Mouse (Mus musculus): ENCODE measurements at regions not wholly inside any gene's neighbourhood (a gene's known extent, or its start where the extent isn't known, plus 50 kb on each side); places are given as distances from the start of the nearest gene placed in this dataset.

- no peak for TF ChIP-seq CTCF (IDR thresholded peaks at IDR 0.05; ENCODE audit: low read depth)
- TF ChIP-seq EP300 (IDR thresholded peaks at IDR 0.05; ENCODE audit: low read depth) = no peak
These were observed 120.2 kb upstream of the Atp2b1 start for GRCm38 (mm10) chr10:98793926-98794536.

Measured in liver, postnatal 0 days (tissue).